Mouse (Mus musculus) lung, adult 2 months (tissue): ENCODE measurements around the gene Nacc1. TPM values are rescaled to one million over a fixed set of nuclear protein-coding genes. Genes with fewer than 3 reads are reported as not detected.
"Not testable (repeated sequence)": the region's sequence is repeated elsewhere in the genome, so short reads cannot be mapped to it uniquely, and the experiment has no call there.

Experiments used
- DNase-seq: peaks from one replicate; pipeline ENCODE4 v3.0.0; 2022
- H3K4me1 ChIP-seq: fragments of 200-500 bp; 2 replicates; pipeline ENCODE4 v1.6.1; 2011; ENCODE audit warnings: low read length; ENCODE audit not compliant: control insufficient read depth, insufficient read depth
- H3K4me3 ChIP-seq: fragments of 200-500 bp; replicated peaks from 2 replicates; pipeline ENCODE3; 2011; ENCODE audit warnings: low read depth, mild to moderate bottlenecking, control low read depth, low read length; ENCODE audit errors: extremely low read depth
- CTCF ChIP-seq: fragments of 200-500 bp; IDR thresholded peaks from 2 replicates; pipeline ENCODE4 v1.5.1; 2011; ENCODE audit warnings: mild to moderate bottlenecking, low read length, control low read depth; ENCODE audit not compliant: insufficient read depth
- POLR2A ChIP-seq: fragments of 200-500 bp; IDR thresholded peaks from 2 replicates; pipeline ENCODE4 v1.6.1; 2011; ENCODE audit warnings: low read depth, mild to moderate bottlenecking, control low read depth, low read length, borderline replicate concordance; ENCODE audit errors: extremely low read depth
- WGBS: fragments of 180-500 bp; shearing (Covaris S2); methylation state at CpG from one replicate; pipeline ENCODE4 v1.1.7; 2018; 5-methylcytosine and 5-hydroxymethylcytosine counted together
- polyA plus RNA-seq: library from polyadenylated mRNA; depleted of rRNA; stranded (reverse); fragments of >200 nt; gene quantifications from 2 replicates; pipeline ENCODE4 v1.2.3, GENCODE M21; 2012

The Nacc1 gene
- polyA plus RNA-seq, 1 experiment: 81.8 TPM

GRCm38 (mm10) chr8:84689091-84689915 lies 1.6 kb upstream of the Nacc1 start:
- no peak for TF ChIP-seq CTCF
- peak; percentile 48; the same call in 1 of the 2 replicates for TF ChIP-seq POLR2A
- H3K4me1 ChIP-seq: peaks cover 15% of the 10 kb centered on the region
- H3K4me3 ChIP-seq: peak overlapping the region; percentile 62
- under 1% methylated on average over 47 of the region's 47 CpGs for WGBS
- DNase-seq: peak; percentile 90

DNA sequence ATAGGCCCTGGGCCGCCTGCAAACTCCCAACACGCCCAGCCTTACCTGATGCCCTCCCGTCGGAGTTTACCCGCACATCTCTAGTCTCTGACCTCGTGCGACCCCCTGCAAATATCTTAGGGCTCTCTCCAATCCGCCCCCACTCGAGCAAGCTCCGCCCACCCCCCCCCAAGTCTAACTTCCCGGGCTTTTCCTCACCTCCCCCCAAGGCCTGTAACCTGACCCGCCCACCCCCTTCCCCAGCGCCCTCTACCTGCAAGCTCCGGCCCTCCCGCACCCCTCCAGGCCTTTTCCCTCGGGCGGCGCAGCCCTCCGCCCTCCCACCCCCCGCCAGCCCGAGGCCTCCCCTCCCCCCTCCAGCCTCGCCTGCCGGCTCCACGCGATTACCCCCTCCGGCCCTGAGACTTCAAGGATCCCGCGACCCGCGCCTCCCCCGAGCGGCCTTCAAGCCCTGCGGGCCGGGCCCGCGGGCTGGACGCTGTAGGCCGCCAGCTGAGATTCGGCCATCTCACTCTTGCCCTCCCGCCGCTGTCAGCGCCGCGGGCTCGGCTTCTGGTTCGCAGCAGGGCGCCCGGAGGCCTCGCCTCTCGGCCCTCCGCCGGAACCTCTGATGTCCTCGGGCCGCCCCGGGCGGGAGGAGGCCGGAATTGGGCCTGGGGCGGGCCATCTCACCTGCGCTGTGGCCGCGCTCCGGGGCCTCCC lies 508 bp downstream of the Nacc1 start:
- Histone ChIP-seq H3K4me3 (peak overlapping the region; percentile 79), H3K4me1 (peaks cover 15% of the 10 kb centered on the region)
- WGBS: 2% methylated on average over 54 of the region's 62 CpGs
- DNase-seq: no peak
- TF ChIP-seq POLR2A (no peak), CTCF (no peak)

DNA sequence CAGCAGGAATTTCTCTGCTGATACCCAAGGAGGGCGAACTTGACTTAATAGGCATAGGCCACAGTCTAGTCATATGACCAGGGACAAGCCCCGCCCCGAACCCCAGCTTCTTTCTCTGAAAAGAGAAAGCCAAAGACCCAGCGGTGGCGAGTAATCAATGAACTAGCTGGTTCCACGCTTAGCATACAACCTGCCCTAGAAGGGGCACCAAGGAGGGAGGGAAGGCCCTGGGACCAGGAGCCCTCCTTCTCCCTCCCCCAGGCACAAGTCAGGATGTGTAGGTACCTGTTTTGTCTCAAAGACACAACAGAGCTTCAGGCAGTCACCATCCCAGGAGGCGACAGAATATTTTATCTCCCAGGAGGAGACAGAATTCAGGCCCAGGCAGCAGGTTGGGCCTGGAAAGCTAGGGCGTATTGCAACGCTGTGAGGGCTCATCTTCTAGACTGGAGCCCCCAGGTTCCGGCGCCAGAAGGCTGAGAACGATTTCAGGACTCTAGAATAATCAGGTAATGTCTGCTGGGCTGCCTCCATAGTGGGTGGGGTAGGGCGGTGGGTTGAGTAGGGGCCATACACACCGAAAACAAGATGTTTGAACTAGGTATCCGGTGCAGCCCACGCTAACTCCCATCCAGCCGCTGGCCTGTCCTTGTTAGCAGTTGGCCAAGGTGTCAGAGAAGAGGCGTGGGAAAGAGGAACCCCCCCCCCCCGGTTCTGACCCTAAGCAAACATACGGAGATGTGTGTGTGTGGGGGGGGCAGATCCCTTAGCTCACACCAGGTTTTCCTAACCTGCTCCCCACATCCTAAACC lies 1.3 kb downstream of the Nacc1 start, which contains the start of gene Trmt1:
TSS of gene Trmt1 (plus strand) at position 117 of the 812 bp plus-strand sequence.
- peak within 1 kb of the TSS; percentile 79 for H3K4me3 ChIP-seq
- no peak for DNase-seq

DNA sequence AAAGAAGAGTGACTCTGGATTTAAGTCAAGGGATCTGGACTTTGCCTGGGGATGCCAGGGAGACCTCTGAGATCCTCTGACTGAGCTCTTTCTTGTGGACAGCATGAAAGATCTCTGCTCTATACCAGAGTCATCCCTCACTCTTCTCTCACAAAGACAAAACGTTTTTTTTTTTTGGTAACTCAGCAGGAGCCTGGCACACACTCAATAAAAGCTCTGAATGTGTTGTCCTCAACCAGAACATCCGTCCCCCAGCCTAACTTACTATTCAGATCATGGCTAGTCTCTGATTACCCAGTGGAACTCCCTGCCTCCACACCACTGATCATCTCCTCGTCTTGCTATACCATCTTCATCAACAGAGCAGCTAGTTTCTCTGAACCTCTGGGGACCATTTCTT lies 3.1 kb downstream of the Nacc1 start:
- H3K4me3 ChIP-seq: no peak overlapping the region
- H3K4me1 ChIP-seq: peaks cover 12% of the 10 kb centered on the region
- no peak for DNase-seq
- 54% methylated on average over 3 of the region's 3 CpGs for WGBS
- TF ChIP-seq POLR2A (no peak), CTCF (no peak)

More for the DNA sequence above, 1.3 kb downstream of the Nacc1 start, which contains the start of gene Trmt1:
- peaks cover 15% of the 10 kb centered on the region for H3K4me1 ChIP-seq
- WGBS: 12% methylated on average over 20 of the region's 20 CpGs
- TF ChIP-seq CTCF: no peak
- TF ChIP-seq POLR2A: no peak

GRCm38 (mm10) chr8:84682257-84682656 lies 5.4 kb downstream of the Nacc1 start:
- DNase-seq: no peak
- Histone ChIP-seq H3K4me3 (no peak overlapping the region), H3K4me1 (peaks cover 6% of the 10 kb centered on the region)
- WGBS: 71% methylated on average over 2 of the region's 2 CpGs
- no peak for TF ChIP-seq CTCF
- TF ChIP-seq POLR2A: no peak

- Histone ChIP-seq H3K4me3 (no peak overlapping the region), H3K4me1 (peaks cover 4% of the 10 kb centered on the region)
- no peak for DNase-seq
- TF ChIP-seq CTCF (no peak), POLR2A (no peak)
- 76% methylated on average over 2 of the region's 2 CpGs for WGBS
These were observed 6.2 kb downstream of the Nacc1 start for GRCm38 (mm10) chr8:84681476-84681875.

DNA sequence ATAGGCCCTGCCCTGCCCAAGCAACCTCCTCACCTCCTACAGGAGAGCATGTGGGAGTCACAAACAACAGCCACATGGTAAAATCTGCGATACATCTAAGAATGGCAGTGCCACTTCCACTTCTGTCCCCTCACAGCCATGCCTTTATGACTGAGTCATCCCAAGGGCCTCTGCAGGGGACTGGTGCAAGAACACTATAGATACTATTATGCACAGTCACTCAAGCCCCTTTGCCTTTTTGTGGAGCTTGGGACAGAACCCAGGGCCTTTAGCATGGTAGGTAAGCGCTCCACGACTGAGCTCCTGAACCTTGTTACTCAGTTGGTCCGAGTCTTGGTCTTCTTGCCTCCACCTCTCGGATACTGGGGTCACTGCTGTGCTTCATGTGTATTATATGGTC lies 10.4 kb downstream of the Nacc1 start:
- H3K4me1 ChIP-seq: no peaks in the 10 kb centered on the region
- H3K4me3 ChIP-seq: no peak overlapping the region
- TF ChIP-seq CTCF (no peak), POLR2A (no peak)
- WGBS: 90% methylated on average over 5 of the region's 5 CpGs
- DNase-seq: no peak

DNA sequence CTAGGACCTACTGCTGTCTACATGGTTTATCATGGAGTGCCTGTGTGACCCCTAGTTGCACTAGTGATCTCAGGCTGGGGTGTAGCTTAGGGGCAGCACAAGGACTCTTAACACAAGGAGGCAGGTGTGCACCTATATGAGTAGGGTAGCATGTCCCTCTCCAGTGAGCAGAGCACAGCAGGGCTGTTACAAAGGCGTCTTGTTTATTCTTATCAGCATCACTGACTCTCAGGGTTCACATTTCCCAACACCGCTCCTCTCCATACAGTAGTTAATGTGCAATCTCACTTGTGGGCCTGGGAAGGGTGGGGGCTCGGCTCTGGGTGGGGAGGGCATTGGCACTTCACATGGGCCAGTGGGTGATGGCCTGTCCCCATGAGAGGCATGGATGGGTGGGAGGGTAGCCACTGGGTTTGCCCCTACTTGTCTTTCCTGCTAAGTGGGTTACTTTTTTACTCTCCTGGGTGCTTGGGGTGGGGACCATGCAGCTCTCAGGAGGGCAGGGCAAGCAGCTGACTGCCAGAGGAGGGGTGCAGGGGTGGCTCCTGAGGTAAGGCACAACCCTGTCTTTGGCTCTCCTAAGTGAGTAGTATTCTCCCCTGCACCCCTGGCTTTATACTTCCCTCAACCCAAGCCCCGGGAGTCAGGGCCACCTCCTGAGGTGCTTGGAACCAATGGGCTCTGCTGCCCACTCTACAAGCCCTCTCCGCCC lies 17.2 kb downstream of the Nacc1 start:
- H3K4me1 ChIP-seq, DNase-seq, H3K4me3 ChIP-seq: not testable (repeated sequence)
- WGBS: 75% methylated on average over 5 of the region's 5 CpGs

DNA sequence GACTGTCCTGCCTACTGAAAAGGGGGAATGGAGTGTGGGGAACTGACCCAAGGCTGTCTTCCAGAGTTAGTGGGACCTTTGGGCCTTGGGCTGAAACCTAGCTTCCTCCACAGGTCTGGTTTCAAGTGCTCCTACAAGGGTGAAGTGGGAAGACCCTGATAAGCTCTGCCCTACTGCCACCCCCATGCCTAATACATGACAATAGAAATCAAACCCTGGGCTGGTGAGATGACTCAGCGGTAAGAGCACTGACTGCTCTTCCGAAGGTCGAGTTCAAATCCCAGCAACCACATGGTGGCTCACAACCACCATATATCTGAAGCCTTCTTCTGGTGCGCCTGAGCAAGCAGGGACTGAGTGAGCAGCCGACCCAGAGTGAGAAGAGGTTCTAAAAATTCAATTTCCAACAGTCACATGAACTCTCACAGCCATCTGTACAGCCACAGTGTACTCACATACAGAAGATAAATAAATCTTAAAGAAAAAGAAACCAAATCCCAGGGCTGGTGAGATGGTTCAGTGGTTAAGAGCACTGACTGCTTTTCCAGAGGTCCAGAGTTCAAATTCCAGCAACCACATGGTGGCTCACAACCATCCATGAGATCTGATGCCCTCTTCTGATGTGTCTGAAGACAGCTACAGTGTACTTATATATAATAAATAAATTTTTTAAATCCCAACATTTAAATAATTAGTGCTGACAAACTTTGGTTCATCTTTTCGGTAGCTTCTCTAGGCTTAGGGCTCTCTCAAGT lies 18.8 kb downstream of the Nacc1 start:
- 77% methylated on average over 6 of the region's 6 CpGs for WGBS
- TF ChIP-seq CTCF: no peak
- no peak for TF ChIP-seq POLR2A
- no peak for DNase-seq
- Histone ChIP-seq H3K4me3 (no peak overlapping the region), H3K4me1 (peaks cover 4% of the 10 kb centered on the region)
